Mouse (Mus musculus): ENCODE measurements around the gene Chl1.

The Chl1 gene

GRCm38 (mm10) chr6:103665677-103666316 lies 155.4 kb downstream of the Chl1 start:
- no peak for DNase-seq (ENCODE audit: low spot score)

GRCm38 (mm10) chr6:103673111-103673510 lies 162.7 kb downstream of the Chl1 start:
- DNase-seq (ENCODE audit: low spot score), result no peak

GRCm38 (mm10) chr6:103674332-103674731 lies 163.9 kb downstream of the Chl1 start:
- peak; percentile 68 for DNase-seq (ENCODE audit: low spot score)

- DNase-seq (ENCODE audit: low spot score), result no peak
Measured at GRCm38 (mm10) chr6:103675145-103675544, 164.8 kb downstream of the Chl1 start.

GRCm38 (mm10) chr6:103676664-103677063 lies 166.3 kb downstream of the Chl1 start:
- peak; percentile 51 for DNase-seq (ENCODE audit: low spot score)

GRCm38 (mm10) chr6:103677072-103677471 lies 166.7 kb downstream of the Chl1 start:
- DNase-seq (ENCODE audit: low spot score), result no peak

- DNase-seq (ENCODE audit: low spot score), result peak; percentile 84
Measured at GRCm38 (mm10) chr6:103682854-103683574, 172.6 kb downstream of the Chl1 start.

GRCm38 (mm10) chr6:103692511-103692910 lies 182.1 kb downstream of the Chl1 start:
- DNase-seq (ENCODE audit: low spot score), result no peak

- DNase-seq (ENCODE audit: low spot score), result no peak
Measured at GRCm38 (mm10) chr6:103697349-103698028, 187.1 kb downstream of the Chl1 start.

- no peak for DNase-seq (ENCODE audit: low spot score)
Measured at GRCm38 (mm10) chr6:103699482-103699881, 189.1 kb downstream of the Chl1 start.

- no peak for DNase-seq (ENCODE audit: low spot score)
Measured at GRCm38 (mm10) chr6:103699895-103700294, 189.5 kb downstream of the Chl1 start.

- DNase-seq (ENCODE audit: low spot score), result no peak
Measured at GRCm38 (mm10) chr6:103700336-103700735, 189.9 kb downstream of the Chl1 start.

- DNase-seq (ENCODE audit: low spot score), result no peak
Measured at GRCm38 (mm10) chr6:103706366-103706765, 196.0 kb downstream of the Chl1 start.

GRCm38 (mm10) chr6:103739291-103739690 lies 228.9 kb downstream of the Chl1 start:
- no peak for DNase-seq (ENCODE audit: low spot score)

GRCm38 (mm10) chr6:103742784-103743183 lies 232.4 kb downstream of the Chl1 start:
- DNase-seq (ENCODE audit: low spot score), result no peak

GRCm38 (mm10) chr6:103746103-103746502 lies 235.7 kb downstream of the Chl1 start:
- peak; percentile 40 for DNase-seq (ENCODE audit: low spot score)

GRCm38 (mm10) chr6:103749122-103749773 lies 238.9 kb downstream of the Chl1 start:
- DNase-seq (ENCODE audit: low spot score), result no peak

GRCm38 (mm10) chr6:103753891-103754290 lies 243.5 kb downstream of the Chl1 start:
- DNase-seq (ENCODE audit: low spot score), result no peak

GRCm38 (mm10) chr6:103766830-103767229 lies 256.4 kb downstream of the Chl1 start:
- DNase-seq (ENCODE audit: low spot score), result no peak

- DNase-seq (ENCODE audit: low spot score), result no peak
Measured at GRCm38 (mm10) chr6:103781058-103781457, 270.7 kb downstream of the Chl1 start.

- no peak for DNase-seq (ENCODE audit: low spot score)
Measured at GRCm38 (mm10) chr6:103791077-103791632, 280.8 kb downstream of the Chl1 start.

GRCm38 (mm10) chr6:103795241-103795640 lies 284.9 kb downstream of the Chl1 start:
- no peak for DNase-seq (ENCODE audit: low spot score)
